Mouse (Mus musculus): ENCODE data around the gene Itga10.
"Not testable (repeated sequence)": the region's sequence is repeated elsewhere in the genome, so short reads cannot be mapped to it uniquely, and the experiment has no call there.

The Itga10 gene

GRCm38 (mm10) chr3:96680269-96680956 lies 35.0 kb downstream of the Itga10 start:
- no peak for DNase-seq (ENCODE audit: low spot score in 2 of 2)

- no peak for DNase-seq (ENCODE audit: low spot score in 2 of 2)
Observed at GRCm38 (mm10) chr3:96683496-96683895, 38.1 kb downstream of the Itga10 start.

- no peak for DNase-seq (ENCODE audit: low spot score in 2 of 2)
Observed at GRCm38 (mm10) chr3:96684151-96684821, 38.9 kb downstream of the Itga10 start.

GRCm38 (mm10) chr3:96684822-96685156 lies 39.4 kb downstream of the Itga10 start:
- no peak for DNase-seq (ENCODE audit: low spot score in 2 of 2)

GRCm38 (mm10) chr3:96686057-96686456 lies 40.7 kb downstream of the Itga10 start:
- DNase-seq (ENCODE audit: low spot score in 2 of 2): not testable (repeated sequence)

GRCm38 (mm10) chr3:96688854-96689253 lies 43.5 kb downstream of the Itga10 start:
- no peak for DNase-seq (ENCODE audit: low spot score in 2 of 2)

GRCm38 (mm10) chr3:96690298-96690697 lies 44.9 kb downstream of the Itga10 start:
- DNase-seq (ENCODE audit: low spot score in 2 of 2): no peak

GRCm38 (mm10) chr3:96692506-96692905 lies 47.1 kb downstream of the Itga10 start:
- DNase-seq (ENCODE audit: low spot score in 2 of 2): no peak

- DNase-seq (ENCODE audit: low spot score in 2 of 2): no peak
Observed at GRCm38 (mm10) chr3:96693579-96693978, 48.2 kb downstream of the Itga10 start.

- DNase-seq (ENCODE audit: low spot score in 2 of 2): peak; percentile 75 to 76
Observed at GRCm38 (mm10) chr3:96696198-96696765, 50.9 kb downstream of the Itga10 start, which contains the start of gene Pias3. TSS of gene Pias3 (plus strand) at chr3:96696384.

- peak; percentile 89 to 91 for DNase-seq (ENCODE audit: low spot score in 2 of 2)
Observed at GRCm38 (mm10) chr3:96696766-96697732, 51.7 kb downstream of the Itga10 start.

GRCm38 (mm10) chr3:96698993-96699690 lies 53.8 kb downstream of the Itga10 start:
- no peak for DNase-seq (ENCODE audit: low spot score in 2 of 2)

GRCm38 (mm10) chr3:96700376-96700775 lies 55.0 kb downstream of the Itga10 start:
- peak in 1 of 2 experiments; percentile 25 for DNase-seq (ENCODE audit: low spot score in 2 of 2)

- DNase-seq (ENCODE audit: low spot score in 2 of 2): no peak
Observed at GRCm38 (mm10) chr3:96701003-96701402, 55.6 kb downstream of the Itga10 start.

- DNase-seq (ENCODE audit: low spot score in 2 of 2): no peak
Observed at GRCm38 (mm10) chr3:96704778-96705177, 59.4 kb downstream of the Itga10 start.

- DNase-seq (ENCODE audit: low spot score in 2 of 2): no peak
Observed at GRCm38 (mm10) chr3:96706217-96706616, 60.8 kb downstream of the Itga10 start.

- DNase-seq (ENCODE audit: low spot score in 2 of 2): no peak
Observed at GRCm38 (mm10) chr3:96706984-96707383, 61.6 kb downstream of the Itga10 start.

- peak; percentile 67 for DNase-seq (ENCODE audit: low spot score in 2 of 2)
Observed at GRCm38 (mm10) chr3:96707903-96708683, 62.7 kb downstream of the Itga10 start, which contains the start of gene Nudt17. TSS of gene Nudt17 (minus strand) at chr3:96708562.

- DNase-seq (ENCODE audit: low spot score in 2 of 2): no peak
Observed at GRCm38 (mm10) chr3:96708684-96709064, 63.3 kb downstream of the Itga10 start.

All from spleen, postnatal 36 days (tissue).